Mouse (Mus musculus): ENCODE measurements around the gene Ewsr1. TPM values are rescaled to one million over a fixed set of nuclear protein-coding genes. Genes with fewer than 3 reads are reported as not detected.

The Ewsr1 gene
- total RNA-seq, 2 experiments from 2014 or later = 540 to 724 TPM

DNA sequence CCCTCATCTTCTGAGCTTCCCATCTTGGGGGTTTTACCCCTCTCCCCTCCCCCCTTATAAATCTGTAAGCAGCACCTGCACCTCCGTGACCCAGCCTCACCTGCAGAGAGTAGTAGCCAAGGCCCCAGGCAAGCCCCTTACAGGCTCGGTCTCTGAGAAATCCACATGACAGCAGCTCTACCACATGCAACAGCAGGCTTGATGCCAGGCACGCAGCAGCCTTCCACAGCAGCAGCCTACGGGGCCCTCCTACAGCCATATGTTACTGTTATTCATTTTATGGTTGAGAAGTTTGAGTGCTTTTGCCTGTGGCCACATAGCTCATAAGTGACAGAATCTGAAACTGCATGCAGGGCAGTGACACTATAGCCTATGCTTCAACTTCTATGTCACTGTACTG, 63.6 kb downstream of the Ewsr1 start:
- ATAC-seq (replicated peaks; ENCODE audit: low FRiP score, low TSS enrichment, poor library complexity, severe bottlenecking) = no peak

DNA sequence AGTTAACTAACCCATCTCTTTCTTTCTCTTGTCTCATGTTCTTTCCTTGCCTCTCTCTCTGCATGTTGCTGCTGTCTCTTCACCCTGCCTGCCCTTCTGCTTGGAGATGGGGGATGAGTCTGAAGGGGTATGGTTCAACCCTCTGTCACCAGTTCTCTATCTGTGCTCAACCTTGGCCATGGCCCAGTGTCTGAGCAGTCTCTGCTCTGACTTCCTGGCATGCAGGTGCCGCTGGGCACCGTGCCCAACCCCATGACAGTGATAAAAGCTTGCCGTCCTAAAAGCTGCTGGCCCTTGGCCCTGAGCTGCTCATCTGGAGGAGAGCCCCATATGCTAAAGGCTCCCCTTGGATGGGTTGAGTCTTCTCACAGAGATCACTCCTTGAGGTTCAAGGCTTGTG, 65.9 kb downstream of the Ewsr1 start:
- ATAC-seq (replicated peaks; ENCODE audit: low FRiP score, low TSS enrichment, poor library complexity, severe bottlenecking) = peak; percentile 75

DNA sequence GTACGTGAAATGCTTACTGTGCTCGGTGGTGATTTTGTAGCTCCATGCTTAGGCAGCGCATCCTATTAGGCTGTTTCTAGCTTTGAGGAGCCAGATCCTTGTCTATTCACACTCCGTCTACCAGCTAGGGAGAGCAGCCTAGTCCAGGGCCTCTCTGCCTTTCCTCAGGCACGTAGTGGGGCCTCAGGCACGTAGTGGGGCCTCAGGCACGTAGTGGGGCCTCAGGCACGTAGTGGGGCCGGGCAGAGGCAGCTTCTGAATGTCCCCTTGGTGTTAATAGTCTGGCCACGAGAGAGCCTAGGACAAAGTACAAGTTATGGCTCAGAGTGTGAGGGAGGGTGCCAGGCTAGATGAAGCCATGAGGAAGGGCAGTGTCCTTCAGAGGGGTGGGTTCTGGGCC, 66.4 kb downstream of the Ewsr1 start:
- ATAC-seq (replicated peaks; ENCODE audit: low FRiP score, low TSS enrichment, poor library complexity, severe bottlenecking) = peak; percentile 33

DNA sequence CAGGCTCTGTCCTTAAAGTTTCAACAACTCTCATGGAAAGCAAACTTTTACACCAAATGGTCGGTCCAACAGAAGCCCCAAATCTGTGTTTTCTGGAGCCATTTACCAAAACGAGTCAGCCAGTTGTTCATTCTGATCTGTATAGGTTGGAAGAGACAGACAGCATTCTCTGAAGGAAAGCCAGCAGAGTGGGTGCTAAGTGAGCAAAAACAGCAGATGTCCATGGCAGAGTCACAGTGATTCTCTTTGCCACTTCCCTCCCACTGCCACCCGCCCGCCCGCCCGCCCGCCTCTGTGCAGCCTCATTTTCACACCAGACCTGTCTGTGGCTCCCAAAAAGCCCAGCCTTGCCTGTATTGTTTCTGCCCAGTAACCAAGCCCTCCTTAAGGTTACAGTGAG, 70.8 kb downstream of the Ewsr1 start:
- no peak for ATAC-seq (replicated peaks; ENCODE audit: low FRiP score, low TSS enrichment, poor library complexity, severe bottlenecking)

DNA sequence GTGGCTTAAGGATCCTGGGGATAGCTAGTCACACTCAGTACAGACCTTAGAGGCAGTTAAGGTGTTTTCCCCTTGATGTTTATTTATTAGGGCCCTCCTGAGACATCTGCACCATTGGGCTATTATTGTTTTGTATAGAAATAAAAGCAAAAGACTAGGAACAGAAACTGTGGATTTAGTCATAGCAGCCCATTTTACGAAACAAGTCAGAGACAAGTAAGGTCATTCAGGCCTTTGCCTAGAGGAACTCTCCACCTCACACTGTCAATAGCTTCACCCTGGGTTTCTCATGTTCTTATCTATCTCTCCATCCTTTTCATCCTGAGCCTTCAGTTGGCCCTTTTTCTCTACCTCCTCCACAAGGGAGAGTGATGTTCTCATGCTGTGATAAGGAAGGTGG, 74.0 kb downstream of the Ewsr1 start:
- no peak for ATAC-seq (replicated peaks; ENCODE audit: low FRiP score, low TSS enrichment, poor library complexity, severe bottlenecking)

Other genes with a start within 250 kb of the Ewsr1 start
- gene Nf2, start 249.7 kb downstream of the Ewsr1 start, total RNA-seq (2014; fragmentation: Nextera tagmentation) = 39.0 and 45.3 TPM in 2 replicates
- gene Nf2, start 249.7 kb downstream of the Ewsr1 start, total RNA-seq (2017) = 68.1 and 86.7 TPM in 2 replicates
- 12.1 and 17.8 TPM in 2 replicates for gene Nipsnap1, start 225.3 kb downstream of the Ewsr1 start, total RNA-seq (2014; fragmentation: Nextera tagmentation)
- 11.6 and 13.7 TPM in 2 replicates for gene Nipsnap1, start 225.3 kb downstream of the Ewsr1 start, total RNA-seq (2017)
- gene Thoc5, start 203.9 kb downstream of the Ewsr1 start, total RNA-seq (2014; fragmentation: Nextera tagmentation) = 38.3 and 51.3 TPM in 2 replicates
- gene Thoc5, start 203.9 kb downstream of the Ewsr1 start, total RNA-seq (2017) = 66.9 and 68.5 TPM in 2 replicates
- gene Nefh, start 151.2 kb downstream of the Ewsr1 start, total RNA-seq (2014; fragmentation: Nextera tagmentation) = 21.1 and 23.4 TPM in 2 replicates
- gene Nefh, start 151.2 kb downstream of the Ewsr1 start, total RNA-seq (2017) = 30.0 and 43.5 TPM in 2 replicates
- 136 and 160 TPM in 2 replicates for gene Ap1b1, start 112.4 kb downstream of the Ewsr1 start, total RNA-seq (2014; fragmentation: Nextera tagmentation)
- gene Ap1b1, start 112.4 kb downstream of the Ewsr1 start, total RNA-seq (2017) = 116 and 165 TPM in 2 replicates
- not detected in 2 replicates for gene Rasl10a, start 41.1 kb downstream of the Ewsr1 start, total RNA-seq (2014; fragmentation: Nextera tagmentation)
- not detected in 2 replicates for gene Rasl10a, start 41.1 kb downstream of the Ewsr1 start, total RNA-seq (2017)
- gene Gas2l1, start 33.9 kb downstream of the Ewsr1 start, total RNA-seq (2014; fragmentation: Nextera tagmentation) = 0.87 and 4.4 TPM in 2 replicates
- gene Gas2l1, start 33.9 kb downstream of the Ewsr1 start, total RNA-seq (2017) = 1.3 TPM in 1 of 2 replicates, not detected in the other
- gene Rhbdd3, start 340 bp downstream of the Ewsr1 start, total RNA-seq (2014; fragmentation: Nextera tagmentation) = 12.7 and 33.4 TPM in 2 replicates
- gene Rhbdd3, start 340 bp downstream of the Ewsr1 start, total RNA-seq (2017) = 22.3 and 25.9 TPM in 2 replicates
- gene Emid1, start 53.0 kb upstream of the Ewsr1 start, total RNA-seq (2014; fragmentation: Nextera tagmentation) = 3.2 and 4.9 TPM in 2 replicates
- 3.4 and 5.2 TPM in 2 replicates for gene Emid1, start 53.0 kb upstream of the Ewsr1 start, total RNA-seq (2017)
- 1.1 and 3.0 TPM in 2 replicates for gene Kremen1, start 162.3 kb upstream of the Ewsr1 start, total RNA-seq (2014; fragmentation: Nextera tagmentation)
- gene Kremen1, start 162.3 kb upstream of the Ewsr1 start, total RNA-seq (2017) = 1.1 and 2.1 TPM in 2 replicates

Measured in megakaryocyte-erythroid progenitor cell, adult 5-6 weeks (primary cell).